Mouse (Mus musculus): ENCODE data around the gene 1810043G02Rik. TPM values are rescaled to one million over a fixed set of nuclear protein-coding genes. Genes with fewer than 3 reads are reported as not detected.

The 1810043G02Rik gene
- polyA plus RNA-seq, 1 experiment, result 4.2 TPM

DNA sequence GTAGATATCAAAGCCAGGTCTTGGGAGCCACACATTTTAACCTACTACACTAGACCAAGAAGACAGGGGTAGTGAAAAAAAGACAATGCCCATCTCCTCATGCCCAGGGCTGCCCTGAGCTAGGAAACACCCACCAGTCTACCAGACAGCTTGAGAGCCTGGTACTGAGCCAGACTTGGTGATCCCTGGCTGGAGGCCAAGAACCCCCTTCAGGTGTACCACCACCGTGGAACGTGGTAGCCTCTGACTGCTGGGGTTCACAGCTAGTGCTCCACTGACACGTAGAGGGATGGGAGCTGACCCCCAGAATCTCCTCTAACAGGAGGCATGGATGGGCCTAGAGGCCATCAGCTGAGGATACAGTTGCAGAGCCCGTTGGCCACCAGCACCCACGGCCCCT, 21.9 kb downstream of the 1810043G02Rik start:
- H3K4me3 ChIP-seq (ENCODE audit: low read depth, low read length), result no peak overlapping the region
- TF ChIP-seq EP300 (IDR thresholded peaks at IDR 0.05; ENCODE audit: insufficient read depth, low read depth, low read length), result no peak
- TF ChIP-seq POLR2A (IDR thresholded peaks at IDR 0.05; ENCODE audit: insufficient read depth, low read length), result no peak
- H3K9ac ChIP-seq (ENCODE audit: low read depth, poor library complexity, severe bottlenecking), result no peak overlapping the region
- no peaks in the 10 kb centered on the region for H3K9me3 ChIP-seq (replicated peaks; ENCODE audit: control insufficient read depth, insufficient read depth, low read length, poor library complexity, severe bottlenecking)
- H3K36me3 ChIP-seq (ENCODE audit: control insufficient read depth, insufficient read depth, low read length, poor library complexity, severe bottlenecking), result 0 out of 2 replicates have a peak, but pooled peaks cover 8% of the 10 kb centered on the region
- H3K4me1 ChIP-seq (ENCODE audit: control insufficient read depth, insufficient read depth, low read length), result no peaks in the 10 kb centered on the region
- no peaks in the 10 kb centered on the region for H3K27me3 ChIP-seq (ENCODE audit: control insufficient read depth, insufficient read depth, low read length, poor library complexity, severe bottlenecking)
- H3K27ac ChIP-seq (ENCODE audit: insufficient read depth, low read length), result no peak overlapping the region

DNA sequence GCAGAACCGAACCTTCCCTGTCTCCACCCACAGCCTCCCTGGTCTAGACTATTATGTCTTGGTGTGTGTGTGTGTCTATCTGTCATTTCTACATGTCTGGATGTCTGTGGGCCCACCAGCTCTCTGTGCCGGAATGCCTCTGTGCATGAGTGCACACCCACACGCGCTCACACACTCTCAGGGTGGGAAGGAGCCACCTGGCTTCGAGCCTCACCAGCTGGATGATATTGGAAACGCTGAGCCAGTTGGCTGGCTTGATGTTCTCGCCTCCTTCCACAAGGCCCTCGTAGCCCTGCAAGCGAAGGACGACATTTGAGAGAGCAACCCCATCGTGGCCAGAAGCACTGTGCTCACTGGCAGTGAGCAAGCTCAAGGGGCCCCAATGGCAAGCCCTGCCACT, 23.5 kb downstream of the 1810043G02Rik start:
- no peaks in the 10 kb centered on the region for H3K36me3 ChIP-seq (ENCODE audit: control insufficient read depth, insufficient read depth, low read length, poor library complexity, severe bottlenecking)
- no peaks in the 10 kb centered on the region for H3K27me3 ChIP-seq (ENCODE audit: control insufficient read depth, insufficient read depth, low read length, poor library complexity, severe bottlenecking)
- no peak overlapping the region for H3K4me3 ChIP-seq (ENCODE audit: low read depth, low read length)
- TF ChIP-seq CTCF (IDR thresholded peaks at IDR 0.05; ENCODE audit: low read depth, low read length) (no peak), POLR2A (IDR thresholded peaks at IDR 0.05; ENCODE audit: insufficient read depth, low read length) (no peak), EP300 (IDR thresholded peaks at IDR 0.05; ENCODE audit: insufficient read depth, low read depth, low read length) (no peak)
- H3K9ac ChIP-seq (ENCODE audit: low read depth, poor library complexity, severe bottlenecking), result no peak overlapping the region
- H3K9me3 ChIP-seq (replicated peaks; ENCODE audit: control insufficient read depth, insufficient read depth, low read length, poor library complexity, severe bottlenecking), result no peaks in the 10 kb centered on the region
- no peak overlapping the region for H3K27ac ChIP-seq (ENCODE audit: insufficient read depth, low read length)
- H3K4me1 ChIP-seq (ENCODE audit: control insufficient read depth, insufficient read depth, low read length), result peaks cover 7% of the 10 kb centered on the region

GRCm38 (mm10) chr10:78002316-78002715, 24.0 kb downstream of the 1810043G02Rik start:
- Histone ChIP-seq H3K9me3 (replicated peaks; ENCODE audit: control insufficient read depth, insufficient read depth, low read length, poor library complexity, severe bottlenecking) (no peaks in the 10 kb centered on the region), H3K4me1 (ENCODE audit: control insufficient read depth, insufficient read depth, low read length) (peaks cover 7% of the 10 kb centered on the region), H3K27me3 (ENCODE audit: control insufficient read depth, insufficient read depth, low read length, poor library complexity, severe bottlenecking) (no peaks in the 10 kb centered on the region), H3K36me3 (ENCODE audit: control insufficient read depth, insufficient read depth, low read length, poor library complexity, severe bottlenecking) (no peaks in the 10 kb centered on the region), H3K4me3 (ENCODE audit: low read depth, low read length) (no peak overlapping the region), H3K9ac (ENCODE audit: low read depth, poor library complexity, severe bottlenecking) (no peak overlapping the region), H3K27ac (ENCODE audit: insufficient read depth, low read length) (no peak overlapping the region)
- TF ChIP-seq EP300 (IDR thresholded peaks at IDR 0.05; ENCODE audit: insufficient read depth, low read depth, low read length) (no peak), POLR2A (IDR thresholded peaks at IDR 0.05; ENCODE audit: insufficient read depth, low read length) (no peak), CTCF (IDR thresholded peaks at IDR 0.05; ENCODE audit: low read depth, low read length) (no peak)

DNA sequence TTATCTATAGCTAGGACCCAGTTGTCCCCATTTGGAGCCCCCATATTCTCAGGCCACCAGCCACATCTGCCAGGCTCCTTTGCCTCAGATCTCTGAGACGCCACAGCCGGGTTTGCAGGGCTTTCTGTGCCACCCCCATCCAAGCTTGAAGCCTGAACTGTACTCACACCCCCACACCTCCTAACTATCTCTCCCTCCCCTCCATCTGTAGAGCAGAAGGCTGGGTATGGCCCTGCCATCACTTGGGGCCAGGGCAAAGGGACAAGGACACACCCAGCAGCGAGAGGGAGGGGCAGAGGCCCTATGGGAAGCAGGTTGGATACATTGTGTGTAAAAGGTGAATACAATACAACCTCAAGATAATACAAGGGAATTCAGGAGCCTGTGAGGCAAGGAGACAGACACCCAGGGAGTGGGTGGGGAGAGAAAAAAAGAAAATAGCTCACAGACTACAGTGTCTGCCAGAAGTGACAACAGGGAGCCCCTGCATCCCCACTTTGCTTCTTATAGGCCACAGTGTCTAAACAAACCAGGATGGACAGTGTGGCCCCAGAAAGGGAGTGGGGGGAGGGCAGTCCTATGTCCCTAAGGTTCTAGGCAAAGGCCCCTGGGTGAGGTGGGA, 26.3 kb downstream of the 1810043G02Rik start:
- no peak for TF ChIP-seq CTCF (IDR thresholded peaks at IDR 0.05; ENCODE audit: low read depth, low read length)
- no peak for TF ChIP-seq EP300 (IDR thresholded peaks at IDR 0.05; ENCODE audit: insufficient read depth, low read depth, low read length)
- Histone ChIP-seq H3K27me3 (ENCODE audit: control insufficient read depth, insufficient read depth, low read length, poor library complexity, severe bottlenecking) (no peaks in the 10 kb centered on the region), H3K36me3 (ENCODE audit: control insufficient read depth, insufficient read depth, low read length, poor library complexity, severe bottlenecking) (no peaks in the 10 kb centered on the region)

GRCm38 (mm10) chr10:78005791-78006438, 27.6 kb downstream of the 1810043G02Rik start:
- Histone ChIP-seq H3K9ac (ENCODE audit: low read depth, poor library complexity, severe bottlenecking) (no peak overlapping the region), H3K36me3 (ENCODE audit: control insufficient read depth, insufficient read depth, low read length, poor library complexity, severe bottlenecking) (no peaks in the 10 kb centered on the region), H3K27ac (ENCODE audit: insufficient read depth, low read length) (no peak overlapping the region)

More for the DNA sequence above, 26.3 kb downstream of the 1810043G02Rik start:
- no peak overlapping the region for H3K9ac ChIP-seq (ENCODE audit: low read depth, poor library complexity, severe bottlenecking)
- peaks cover 9% of the 10 kb centered on the region for H3K4me1 ChIP-seq (ENCODE audit: control insufficient read depth, insufficient read depth, low read length)
- H3K4me3 ChIP-seq (ENCODE audit: low read depth, low read length), result no peak overlapping the region
- no peak overlapping the region for H3K27ac ChIP-seq (ENCODE audit: insufficient read depth, low read length)
- no peaks in the 10 kb centered on the region for H3K9me3 ChIP-seq (replicated peaks; ENCODE audit: control insufficient read depth, insufficient read depth, low read length, poor library complexity, severe bottlenecking)

GRCm38 (mm10) chr10:78007203-78007602, 28.9 kb downstream of the 1810043G02Rik start:
- Histone ChIP-seq H3K9me3 (replicated peaks; ENCODE audit: control insufficient read depth, insufficient read depth, low read length, poor library complexity, severe bottlenecking) (no peaks in the 10 kb centered on the region), H3K4me3 (ENCODE audit: low read depth, low read length) (no peak overlapping the region), H3K36me3 (ENCODE audit: control insufficient read depth, insufficient read depth, low read length, poor library complexity, severe bottlenecking) (no peaks in the 10 kb centered on the region), H3K9ac (ENCODE audit: low read depth, poor library complexity, severe bottlenecking) (no peak overlapping the region), H3K27ac (ENCODE audit: insufficient read depth, low read length) (no peak overlapping the region), H3K27me3 (ENCODE audit: control insufficient read depth, insufficient read depth, low read length, poor library complexity, severe bottlenecking) (no peaks in the 10 kb centered on the region), H3K4me1 (ENCODE audit: control insufficient read depth, insufficient read depth, low read length) (peaks cover 9% of the 10 kb centered on the region)
- TF ChIP-seq EP300 (IDR thresholded peaks at IDR 0.05; ENCODE audit: insufficient read depth, low read depth, low read length) (no peak), CTCF (IDR thresholded peaks at IDR 0.05; ENCODE audit: low read depth, low read length) (no peak), POLR2A (IDR thresholded peaks at IDR 0.05; ENCODE audit: insufficient read depth, low read length) (no peak)

More at GRCm38 (mm10) chr10:78005791-78006438, 27.6 kb downstream of the 1810043G02Rik start:
- TF ChIP-seq EP300 (IDR thresholded peaks at IDR 0.05; ENCODE audit: insufficient read depth, low read depth, low read length) (no peak), POLR2A (IDR thresholded peaks at IDR 0.05; ENCODE audit: insufficient read depth, low read length) (no peak), CTCF (IDR thresholded peaks at IDR 0.05; ENCODE audit: low read depth, low read length) (no peak)
- no peaks in the 10 kb centered on the region for H3K9me3 ChIP-seq (replicated peaks; ENCODE audit: control insufficient read depth, insufficient read depth, low read length, poor library complexity, severe bottlenecking)
- H3K4me1 ChIP-seq (ENCODE audit: control insufficient read depth, insufficient read depth, low read length), result peaks cover 9% of the 10 kb centered on the region
- H3K27me3 ChIP-seq (ENCODE audit: control insufficient read depth, insufficient read depth, low read length, poor library complexity, severe bottlenecking), result no peaks in the 10 kb centered on the region
- no peak overlapping the region for H3K4me3 ChIP-seq (ENCODE audit: low read depth, low read length)

Measured in ES-Bruce4 (cell line).